Mouse (Mus musculus): Measurements from ENCODE around the gene Elp1. TPM values are rescaled to one million over a fixed set of nuclear protein-coding genes. Genes with fewer than 3 reads are reported as not detected.

Gene Elp1
- 23.5 TPM for polyA plus RNA-seq (2012; fragmentation: generic; extraction: Trizol)

DNA sequence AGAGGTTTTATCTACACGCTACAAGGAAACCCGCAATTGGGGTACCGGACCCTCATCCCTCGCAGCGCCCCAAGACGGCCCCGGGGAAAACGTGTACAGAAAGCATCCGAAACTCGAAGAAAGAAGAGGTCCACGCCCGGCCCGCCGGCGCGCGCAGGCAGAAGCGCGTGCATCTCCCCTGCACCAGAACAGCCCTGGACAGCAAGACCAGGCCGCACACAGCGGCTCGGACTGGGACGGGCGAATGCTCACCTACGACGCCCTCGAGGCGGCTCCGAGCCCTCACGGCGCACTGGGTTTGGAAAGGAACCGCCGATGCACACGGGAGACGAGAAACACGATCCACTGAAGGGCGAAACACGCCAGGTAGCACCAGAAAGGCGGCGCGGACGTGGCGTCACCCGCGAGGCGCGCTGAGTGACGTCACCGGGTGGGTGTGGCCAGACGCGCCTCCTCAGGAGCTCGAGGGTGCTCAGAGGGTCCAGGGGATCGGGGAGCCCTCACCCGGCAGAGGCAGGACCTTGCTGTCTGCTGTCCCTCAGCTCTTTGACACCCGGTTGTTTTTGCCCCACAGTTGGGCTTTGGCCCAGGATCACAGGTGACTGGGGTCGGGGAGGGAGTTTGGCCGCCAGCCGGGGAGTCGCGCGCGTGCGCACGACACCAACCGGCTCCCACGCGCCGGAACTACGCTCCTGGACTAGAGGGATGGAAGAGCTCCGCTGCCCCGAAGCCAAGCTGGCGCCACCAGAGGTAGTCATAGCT, at the start of gene Elp1, which contains the start of gene Fam206a:
TSS of gene Elp1 (minus strand) at position 425 of the 762 bp plus-strand sequence.
TSS of gene Fam206a (plus strand) at position 439 of the 762 bp plus-strand sequence.
- TF ChIP-seq CEBPB (IDR thresholded peaks at IDR 0.05; ENCODE audit: insufficient read depth, poor library complexity, severe bottlenecking) (no peak), MAX (IDR thresholded peaks at IDR 0.05; ENCODE audit: low read depth) (no peak), REST (IDR thresholded peaks at IDR 0.05; ENCODE audit: insufficient read depth, insufficient read length) (peak; percentile 5), TCF12 (IDR thresholded peaks at IDR 0.05; ENCODE audit: insufficient read depth, poor library complexity, severe bottlenecking) (no peak), TCF3 (IDR thresholded peaks at IDR 0.05; ENCODE audit: insufficient read length, low read depth) (no peak), E2F4 (IDR thresholded peaks at IDR 0.05; ENCODE audit: insufficient read depth) (no peak), POLR2AphosphoS2 (IDR thresholded peaks at IDR 0.05; ENCODE audit: insufficient read length, low read depth) (peak; percentile 93), MYOG (IDR thresholded peaks at IDR 0.05; ENCODE audit: control insufficient read depth in 1 of 3, insufficient read depth in 1 of 3, insufficient read length in 2 of 3, low read depth in 2 of 3) (peak in 1 of 3 experiments; percentile 49), MYOD1 (IDR thresholded peaks at IDR 0.05; ENCODE audit: control insufficient read depth in 1 of 3, insufficient read length in 2 of 3, low read depth in 2 of 3) (peak in 1 of 3 experiments; percentile 22), USF1 (IDR thresholded peaks at IDR 0.05; ENCODE audit: low read depth) (no peak), SRF (IDR thresholded peaks at IDR 0.05; ENCODE audit: control insufficient read depth, insufficient read length, low read depth) (peak; percentile 89), POLR2A (IDR thresholded peaks at IDR 0.05; ENCODE audit: insufficient read length, low read depth) (peak; percentile 89)
- Histone ChIP-seq H3K36me3 (ENCODE audit: control insufficient read depth, insufficient read depth) (peaks cover 43% of the 10 kb centered on the region), H3K79me2 (ENCODE audit: control insufficient read depth, insufficient read depth) (peaks cover 51% of the 10 kb centered on the region)

DNA sequence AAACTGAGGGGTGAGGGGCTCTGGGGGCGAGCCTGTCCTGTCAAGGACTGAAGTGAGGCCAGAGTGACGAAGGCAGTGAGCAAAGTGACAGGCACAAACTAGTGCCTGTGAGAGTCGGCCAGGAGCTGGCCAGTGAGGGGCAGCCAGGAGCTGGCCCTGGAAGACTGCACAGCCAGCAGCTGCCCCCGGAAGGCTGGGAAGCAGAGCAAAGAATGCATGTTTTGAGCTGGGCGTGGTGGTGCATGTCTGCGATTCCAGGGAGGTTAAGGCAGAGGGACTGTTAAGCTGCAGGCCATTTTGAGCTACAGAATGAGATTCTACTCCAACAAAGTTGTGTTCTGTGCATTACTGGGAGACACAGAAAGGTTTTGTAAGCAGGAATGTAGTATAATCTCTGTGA, 48.6 kb upstream of the Elp1 start:
- Histone ChIP-seq H3K27me3 (ENCODE audit: control insufficient read depth, insufficient read depth, insufficient read length) (no peaks in the 10 kb centered on the region), H3K4me2 (ENCODE audit: low read depth) (peak overlapping the region; percentile 25), H3K36me3 (ENCODE audit: control insufficient read depth, insufficient read depth) (no peaks in the 10 kb centered on the region), H3K79me2 (ENCODE audit: control insufficient read depth, insufficient read depth) (no peaks in the 10 kb centered on the region), H3ac (ENCODE audit: control insufficient read depth, insufficient read length) (no peak overlapping the region), H3K4me3 (no peak overlapping the region)
- TF ChIP-seq TCF12 (IDR thresholded peaks at IDR 0.05; ENCODE audit: insufficient read depth, poor library complexity, severe bottlenecking) (no peak), POLR2AphosphoS2 (IDR thresholded peaks at IDR 0.05; ENCODE audit: insufficient read length, low read depth) (no peak), CEBPB (IDR thresholded peaks at IDR 0.05; ENCODE audit: insufficient read depth, poor library complexity, severe bottlenecking) (no peak), POLR2A (IDR thresholded peaks at IDR 0.05; ENCODE audit: insufficient read length, low read depth) (no peak), MAX (IDR thresholded peaks at IDR 0.05; ENCODE audit: low read depth) (no peak), TCF3 (IDR thresholded peaks at IDR 0.05; ENCODE audit: insufficient read length, low read depth) (no peak), E2F4 (IDR thresholded peaks at IDR 0.05; ENCODE audit: insufficient read depth) (no peak), MYOG (IDR thresholded peaks at IDR 0.05; ENCODE audit: control insufficient read depth in 1 of 3, insufficient read depth in 1 of 3, insufficient read length in 2 of 3, low read depth in 2 of 3) (peak in 1 of 3 experiments; percentile 70), REST (IDR thresholded peaks at IDR 0.05; ENCODE audit: insufficient read depth, insufficient read length) (no peak), USF1 (IDR thresholded peaks at IDR 0.05; ENCODE audit: low read depth) (no peak), SRF (IDR thresholded peaks at IDR 0.05; ENCODE audit: control insufficient read depth, insufficient read length, low read depth) (no peak), MYOD1 (IDR thresholded peaks at IDR 0.05; ENCODE audit: control insufficient read depth in 1 of 3, insufficient read length in 2 of 3, low read depth in 2 of 3) (peak in 2 of 3 experiments; percentile 33 to 35)

More for the DNA sequence above, at the start of gene Elp1, which contains the start of gene Fam206a:
- Histone ChIP-seq H3K4me3 (peak within 1 kb of the TSS; percentile 98), H3K27me3 (ENCODE audit: control insufficient read depth, insufficient read depth, insufficient read length) (no peaks in the 10 kb centered on the region), H3ac (ENCODE audit: control insufficient read depth, insufficient read length) (peak within 1 kb of the TSS; percentile 9), H3K4me2 (ENCODE audit: low read depth) (peak within 1 kb of the TSS; percentile 89)

DNA sequence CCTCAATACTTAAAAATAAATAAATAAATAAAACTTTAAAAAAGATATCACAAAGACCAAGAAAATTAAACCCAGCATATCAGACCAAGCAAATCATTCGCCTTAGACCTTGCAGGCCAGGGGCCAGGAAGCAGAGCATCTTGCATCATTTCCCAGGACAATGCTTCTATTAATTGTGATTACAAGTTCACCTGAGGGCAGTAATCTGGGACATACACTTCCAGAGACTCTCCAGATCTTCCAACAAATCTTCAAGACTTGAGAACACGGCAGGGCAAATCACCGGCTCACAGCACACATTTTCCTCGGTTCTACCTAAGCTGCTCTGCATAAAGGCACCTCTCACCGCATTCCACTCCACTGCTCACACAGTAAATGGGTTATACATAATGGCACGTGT, 45.9 kb upstream of the Elp1 start:
- H3K4me3 ChIP-seq, result no peak overlapping the region
- H3K27me3 ChIP-seq (ENCODE audit: control insufficient read depth, insufficient read depth, insufficient read length), result no peaks in the 10 kb centered on the region
- H3ac ChIP-seq (ENCODE audit: control insufficient read depth, insufficient read length), result no peak overlapping the region
- no peaks in the 10 kb centered on the region for H3K36me3 ChIP-seq (ENCODE audit: control insufficient read depth, insufficient read depth)
- H3K4me2 ChIP-seq (ENCODE audit: low read depth), result no peak overlapping the region
- no peaks in the 10 kb centered on the region for H3K79me2 ChIP-seq (ENCODE audit: control insufficient read depth, insufficient read depth)
- TF ChIP-seq TCF3 (IDR thresholded peaks at IDR 0.05; ENCODE audit: insufficient read length, low read depth), result no peak
- TF ChIP-seq POLR2A (IDR thresholded peaks at IDR 0.05; ENCODE audit: insufficient read length, low read depth), result no peak
- TF ChIP-seq USF1 (IDR thresholded peaks at IDR 0.05; ENCODE audit: low read depth), result no peak
- TF ChIP-seq REST (IDR thresholded peaks at IDR 0.05; ENCODE audit: insufficient read depth, insufficient read length), result no peak
- TF ChIP-seq MYOD1 (IDR thresholded peaks at IDR 0.05; ENCODE audit: control insufficient read depth in 1 of 3, insufficient read length in 2 of 3, low read depth in 2 of 3), result no peak
- no peak for TF ChIP-seq MAX (IDR thresholded peaks at IDR 0.05; ENCODE audit: low read depth)
- no peak for TF ChIP-seq SRF (IDR thresholded peaks at IDR 0.05; ENCODE audit: control insufficient read depth, insufficient read length, low read depth)

DNA sequence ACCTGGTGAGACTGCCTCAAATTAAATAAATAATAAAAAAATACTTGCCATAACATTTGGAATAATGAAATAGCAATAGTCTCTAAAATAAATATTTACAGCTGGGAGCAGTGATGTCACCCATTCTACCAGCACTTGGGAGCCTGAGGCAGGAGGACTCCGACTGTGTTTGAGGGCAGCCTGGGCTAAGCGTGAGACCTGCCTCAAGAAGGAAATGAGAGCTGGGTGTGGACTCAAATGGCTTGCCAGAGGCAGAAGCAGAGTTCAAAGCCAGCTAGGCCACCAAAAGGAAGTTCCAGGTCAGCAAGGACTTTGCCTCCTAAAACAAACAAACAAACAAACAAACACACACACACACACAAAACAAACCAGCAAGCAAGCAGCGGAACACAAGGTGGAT, 45.3 kb upstream of the Elp1 start:
- Histone ChIP-seq H3K27me3 (ENCODE audit: control insufficient read depth, insufficient read depth, insufficient read length) (no peaks in the 10 kb centered on the region), H3ac (ENCODE audit: control insufficient read depth, insufficient read length) (no peak overlapping the region), H3K4me3 (no peak overlapping the region), H3K4me2 (ENCODE audit: low read depth) (no peak overlapping the region), H3K79me2 (ENCODE audit: control insufficient read depth, insufficient read depth) (no peaks in the 10 kb centered on the region), H3K36me3 (ENCODE audit: control insufficient read depth, insufficient read depth) (no peaks in the 10 kb centered on the region)
- TF ChIP-seq MYOG (IDR thresholded peaks at IDR 0.05; ENCODE audit: control insufficient read depth in 1 of 3, insufficient read depth in 1 of 3, insufficient read length in 2 of 3, low read depth in 2 of 3), result no peak
- no peak for TF ChIP-seq USF1 (IDR thresholded peaks at IDR 0.05; ENCODE audit: low read depth)
- no peak for TF ChIP-seq E2F4 (IDR thresholded peaks at IDR 0.05; ENCODE audit: insufficient read depth)
- no peak for TF ChIP-seq TCF12 (IDR thresholded peaks at IDR 0.05; ENCODE audit: insufficient read depth, poor library complexity, severe bottlenecking)
- TF ChIP-seq POLR2A (IDR thresholded peaks at IDR 0.05; ENCODE audit: insufficient read length, low read depth), result no peak
- TF ChIP-seq MAX (IDR thresholded peaks at IDR 0.05; ENCODE audit: low read depth), result no peak

All from myocyte (in vitro differentiated cells).